Mouse (Mus musculus) ES-E14 (cell line): ENCODE measurements around the gene B4galnt1. TPM values are rescaled to one million over a fixed set of nuclear protein-coding genes. Genes with fewer than 3 reads are reported as not detected.

ENCODE experiments used
- DNase-seq: peaks from one replicate; pipeline ENCODE4 v3.0.0-alpha.2; 2013; ENCODE audit warnings: low read depth, low spot score
- H3K27ac ChIP-seq: 2 replicates; pipeline ENCODE4 v1.5.1; 2012; ENCODE audit warnings: low read depth, mild to moderate bottlenecking, low read length, moderate library complexity, mixed read lengths; ENCODE audit not compliant: poor library complexity, insufficient read depth, severe bottlenecking
- H3K36me3 ChIP-seq: 2 replicates; pipeline ENCODE4 v1.6.1; 2012; ENCODE audit warnings: mild to moderate bottlenecking, low read length, moderate library complexity, mixed read lengths; ENCODE audit not compliant: control insufficient read depth, poor library complexity, insufficient read depth, severe bottlenecking
- H3K4me1 ChIP-seq, 2 experiments: fragments of 150-350 bp in 1 of 2; sonication (generic) in 1 of 2; 2 replicates each; pipeline ENCODE4 v1.6.1; 2012; ENCODE audit warnings: low read length in 2 of 2, mild to moderate bottlenecking in 1 of 2, mixed read lengths in 1 of 2; ENCODE audit not compliant: control insufficient read depth in 2 of 2, insufficient read depth in 2 of 2, poor library complexity in 1 of 2
- H3K4me3 ChIP-seq, 2 experiments: fragments of 150-350 bp in 1 of 2; sonication (generic) in 1 of 2; 2 replicates each; pipeline ENCODE4 v1.5.1; 2012; ENCODE audit warnings: low read length in 2 of 2, low read depth in 1 of 2, mild to moderate bottlenecking in 1 of 2, mixed read lengths in 1 of 2; ENCODE audit not compliant: insufficient read depth in 1 of 2, poor library complexity in 1 of 2, severe bottlenecking in 1 of 2
- H3K9ac ChIP-seq: 2 replicates; pipeline ENCODE4 v1.6.1; 2012; ENCODE audit warnings: low read depth, mild to moderate bottlenecking, low read length, mixed read lengths; ENCODE audit not compliant: poor library complexity, insufficient read depth, severe bottlenecking
- H3K9me3 ChIP-seq: fragments of 150-350 bp; sonication (generic); 2 replicates; pipeline ENCODE4 v1.6.1; 2012; ENCODE audit warnings: low read depth, mild to moderate bottlenecking, low read length; ENCODE audit not compliant: control insufficient read depth, insufficient read depth
- CHD2 ChIP-seq: IDR thresholded peaks from 2 replicates; pipeline ENCODE4 v1.6.1; 2014; ENCODE audit warnings: mild to moderate bottlenecking, low read depth, low read length, inconsistent platforms
- HCFC1 ChIP-seq: IDR thresholded peaks from 2 replicates; pipeline ENCODE4 v1.6.1; 2012; ENCODE audit warnings: low read length, inconsistent platforms, borderline replicate concordance; ENCODE audit not compliant: insufficient read depth
- MAFK ChIP-seq: IDR thresholded peaks from 2 replicates; pipeline ENCODE4 v1.6.1; 2014; ENCODE audit warnings: mild to moderate bottlenecking, low read depth, low read length, inconsistent platforms; ENCODE audit not compliant: insufficient read depth
- ZC3H11A ChIP-seq: IDR thresholded peaks from 2 replicates; pipeline ENCODE4 v1.6.1; 2012; ENCODE audit warnings: low read depth, mild to moderate bottlenecking, inconsistent platforms, low read length, borderline replicate concordance
- ZNF384 ChIP-seq: IDR thresholded peaks from 2 replicates; pipeline ENCODE4 v1.6.1; 2012; ENCODE audit warnings: low read depth, low read length, inconsistent platforms
- in situ Hi-C, 2 experiments: fragments of 600-800 bp; cut with MboI; formaldehyde crosslinking; loops; one replicate each; pipeline ENCODE4 v1.15.1; 2025; ENCODE audit warnings: low sequenced_read_pairs in 2 of 2, inconsistent platforms in 1 of 2; ENCODE audit not compliant: unreplicated experiment in 2 of 2
- total RNA-seq: library from RNA; depleted of rRNA; stranded (reverse); fragments of 300-350 nt; gene quantifications from 2 replicates; pipeline ENCODE4 v1.2.3, GENCODE M21; 2012

The B4galnt1 gene
- total RNA-seq, 1 experiment, result 4.5 TPM

GRCm38 (mm10) chr10:127204589-127204988 lies 39.6 kb downstream of the B4galnt1 start:
- in situ Hi-C loops, result no loop called here
- H3K9me3 ChIP-seq, result no peaks in the 10 kb centered on the region
- H3K27ac ChIP-seq, result no peak overlapping the region
- no peak for DNase-seq
- no peak overlapping the region for H3K4me3 ChIP-seq
- H3K9ac ChIP-seq, result no peak overlapping the region
- peaks cover 0 to 7% of the 10 kb centered on the region in 2 experiments; a peak in 1 of 4 replicates for H3K4me1 ChIP-seq
- TF ChIP-seq HCFC1 (no peak), ZNF384 (no peak), ZC3H11A (no peak), CHD2 (no peak), MAFK (no peak)
- H3K36me3 ChIP-seq, result peaks cover 46% of the 10 kb centered on the region

GRCm38 (mm10) chr10:127205373-127205772 lies 40.3 kb downstream of the B4galnt1 start:
- in situ Hi-C loops, result no loop called here
- DNase-seq, result no peak
- H3K4me3 ChIP-seq, result no peak overlapping the region
- H3K9ac ChIP-seq, result no peak overlapping the region
- TF ChIP-seq ZNF384, result no peak
- peaks cover 2 to 10% of the 10 kb centered on the region in 2 experiments; a peak in 2 of 4 replicates for H3K4me1 ChIP-seq
- no peaks in the 10 kb centered on the region for H3K9me3 ChIP-seq
- H3K27ac ChIP-seq, result no peak overlapping the region
- H3K36me3 ChIP-seq, result peaks cover 42% of the 10 kb centered on the region

GRCm38 (mm10) chr10:127208921-127209320 lies 43.9 kb downstream of the B4galnt1 start:
- DNase-seq, result no peak
- no peak overlapping the region for H3K27ac ChIP-seq
- H3K9ac ChIP-seq, result no peak overlapping the region
- TF ChIP-seq MAFK, result no peak
- TF ChIP-seq ZC3H11A, result no peak
- no peak for TF ChIP-seq ZNF384
- no peak for TF ChIP-seq HCFC1
- TF ChIP-seq CHD2, result no peak
- H3K4me1 ChIP-seq, result peaks cover 3 to 17% of the 10 kb centered on the region in 2 experiments; a peak in 3 of 4 replicates
- H3K4me3 ChIP-seq, result no peak overlapping the region
- H3K9me3 ChIP-seq, result no peaks in the 10 kb centered on the region
- peaks cover 33% of the 10 kb centered on the region for H3K36me3 ChIP-seq
- in situ Hi-C loops, result no loop called here

GRCm38 (mm10) chr10:127209928-127210570 lies 45.0 kb downstream of the B4galnt1 start:
- DNase-seq, result no peak
- peak overlapping the region; percentile 87 to 90 for H3K4me3 ChIP-seq
- H3K4me1 ChIP-seq, result peaks cover 9 to 17% of the 10 kb centered on the region in 2 experiments; a peak in 3 of 4 replicates
- H3K9ac ChIP-seq, result peak overlapping the region; percentile 87; the same call in 1 of the 2 replicates
- peaks cover 30% of the 10 kb centered on the region for H3K36me3 ChIP-seq
- in situ Hi-C loops, result no loop called here
- H3K9me3 ChIP-seq, result no peaks in the 10 kb centered on the region
- TF ChIP-seq MAFK (no peak), ZC3H11A (no peak), ZNF384 (no peak), HCFC1 (no peak), CHD2 (no peak)
- H3K27ac ChIP-seq, result no peak overlapping the region

- H3K9ac ChIP-seq, result peak overlapping the region; percentile 87
- no peak for DNase-seq
- H3K9me3 ChIP-seq, result no peaks in the 10 kb centered on the region
- in situ Hi-C loops, result no loop called here
- peak overlapping the region; percentile 64 for H3K27ac ChIP-seq
- peaks cover 9 to 11% of the 10 kb centered on the region in 2 experiments; a peak in 3 of 4 replicates for H3K4me1 ChIP-seq
- no peak for TF ChIP-seq CHD2
- TF ChIP-seq ZC3H11A, result no peak
- TF ChIP-seq MAFK, result no peak
- no peak for TF ChIP-seq HCFC1
- TF ChIP-seq ZNF384, result no peak
- H3K36me3 ChIP-seq, result peaks cover 23% of the 10 kb centered on the region
- H3K4me3 ChIP-seq, result peak overlapping the region; percentile 87 to 90
Observed at GRCm38 (mm10) chr10:127210961-127211405, 46.0 kb downstream of the B4galnt1 start.
